Mouse (Mus musculus): Measurements from ENCODE around the gene Vps26c. TPM values are rescaled to one million over a fixed set of nuclear protein-coding genes. Genes with fewer than 3 reads are reported as not detected.
A peak's percentile ranks its signal among the peaks of the same experiment; 100 is the strongest.

Vps26c gene
- total RNA-seq, 4 experiments from 2014 or later, result 8.6 to 12.1 (median 10.2) TPM

GRCm38 (mm10) chr16:94549813-94550212, 23.2 kb upstream of the Vps26c start:
- DNase-seq (ENCODE audit: low spot score in 2 of 2), result no peak

GRCm38 (mm10) chr16:94545781-94546562, 19.3 kb upstream of the Vps26c start:
- no peak for DNase-seq (ENCODE audit: low spot score in 2 of 2)

- peak in 1 of 2 experiments; percentile 7 for DNase-seq (ENCODE audit: low spot score in 2 of 2)
Measured at GRCm38 (mm10) chr16:94544540-94545105, 18.0 kb upstream of the Vps26c start.

GRCm38 (mm10) chr16:94542898-94543297, 16.3 kb upstream of the Vps26c start:
- no peak for DNase-seq (ENCODE audit: low spot score in 2 of 2)

GRCm38 (mm10) chr16:94540140-94540539, 13.5 kb upstream of the Vps26c start:
- DNase-seq (ENCODE audit: low spot score in 2 of 2), result no peak

- DNase-seq (ENCODE audit: low spot score in 2 of 2), result peak; percentile 33 to 56
Measured at GRCm38 (mm10) chr16:94537159-94537527, 10.5 kb upstream of the Vps26c start.

GRCm38 (mm10) chr16:94536417-94537158, 10.0 kb upstream of the Vps26c start:
- peak; percentile 66 to 69 for DNase-seq (ENCODE audit: low spot score in 2 of 2)

GRCm38 (mm10) chr16:94535716-94536115, 9.1 kb upstream of the Vps26c start:
- DNase-seq (ENCODE audit: low spot score in 2 of 2), result no peak

- no peak for DNase-seq (ENCODE audit: low spot score in 2 of 2)
Measured at GRCm38 (mm10) chr16:94533679-94534078, 7.0 kb upstream of the Vps26c start.

- DNase-seq (ENCODE audit: low spot score in 2 of 2), result no peak
Measured at GRCm38 (mm10) chr16:94531268-94531667, 4.6 kb upstream of the Vps26c start.

- DNase-seq (ENCODE audit: low spot score in 2 of 2), result no peak
Measured at GRCm38 (mm10) chr16:94527546-94527945, 916 bp upstream of the Vps26c start.

GRCm38 (mm10) chr16:94527152-94527534, 513 bp upstream of the Vps26c start:
- no peak for DNase-seq (ENCODE audit: low spot score in 2 of 2)

GRCm38 (mm10) chr16:94525955-94526343, 681 bp downstream of the Vps26c start:
- DNase-seq (ENCODE audit: low spot score in 2 of 2), result no peak

- no peak for DNase-seq (ENCODE audit: low spot score in 2 of 2)
Measured at GRCm38 (mm10) chr16:94524691-94525090, 1.9 kb downstream of the Vps26c start.

GRCm38 (mm10) chr16:94523594-94524377, 2.8 kb downstream of the Vps26c start:
- DNase-seq (ENCODE audit: low spot score in 2 of 2), result no peak

- peak; percentile 45 to 60 for DNase-seq (ENCODE audit: low spot score in 2 of 2)
Measured at GRCm38 (mm10) chr16:94519028-94519427, 7.6 kb downstream of the Vps26c start.

GRCm38 (mm10) chr16:94517606-94518005, 9.0 kb downstream of the Vps26c start:
- no peak for DNase-seq (ENCODE audit: low spot score in 2 of 2)

- no peak for DNase-seq (ENCODE audit: low spot score in 2 of 2)
Measured at GRCm38 (mm10) chr16:94509983-94510382, 16.6 kb downstream of the Vps26c start.

- DNase-seq (ENCODE audit: low spot score in 2 of 2), result no peak
Measured at GRCm38 (mm10) chr16:94508769-94509168, 17.9 kb downstream of the Vps26c start.

GRCm38 (mm10) chr16:94507071-94507470, 19.6 kb downstream of the Vps26c start:
- DNase-seq (ENCODE audit: low spot score in 2 of 2), result no peak

GRCm38 (mm10) chr16:94504192-94504591, 22.4 kb downstream of the Vps26c start:
- no peak for DNase-seq (ENCODE audit: low spot score in 2 of 2)

GRCm38 (mm10) chr16:94497911-94498310, 28.7 kb downstream of the Vps26c start:
- DNase-seq (ENCODE audit: low spot score in 2 of 2), result peak; percentile 36 to 65
